In genomic region chr4:107452266-107453015, GRCm38 (mm10) we compare ENCODE assay signal across 14 mouse cellular contexts. TPM values are rescaled to one million over a fixed set of nuclear protein-coding genes. Genes with fewer than 3 reads are reported as not detected.
DNase-seq lines count a peak whose midpoint lies in the region; ATAC-seq and TF ChIP-seq lines count a peak whose summit lies in the region.
"Had no signal": no experiment of that assay in that cellular context is flagged by ENCODE, and none has a peak within 500 bp of the region (broad histone marks: within the 10 kb centered on the region; RNA-seq: fewer than 3 reads in every experiment).

No protein-coding gene starts in this region.

- H3K4me1 ChIP-seq in hindbrain, embryonic 10.5 days (replicated peaks): peaks cover 29% of the 10 kb centered on the region
- no peaks in the 10 kb centered on the region for H3K4me1 ChIP-seq in hindbrain, postnatal 0 days (ENCODE audit: insufficient read depth, low read length)
- H3K4me1 ChIP-seq in limb, embryonic 10.5 days: peaks cover 59% of the 10 kb centered on the region
- H3K4me1 ChIP-seq: forebrain, embryonic 15.5 days; heart, embryonic 15.5 days had no signal

- no peaks in the 10 kb centered on the region for H3K9me3 ChIP-seq in hindbrain, embryonic 10.5 days
- H3K9me3 ChIP-seq in hindbrain, postnatal 0 days (ENCODE audit: low read length): no peaks in the 10 kb centered on the region
- no peaks in the 10 kb centered on the region for H3K9me3 ChIP-seq in limb, embryonic 10.5 days (replicated peaks)
- H3K9me3 ChIP-seq: forebrain, embryonic 15.5 days; heart, embryonic 15.5 days; neural tube, embryonic 15.5 days had no signal

- no peaks in the 10 kb centered on the region for H3K36me3 ChIP-seq in hindbrain, embryonic 10.5 days
- H3K36me3 ChIP-seq in hindbrain, postnatal 0 days (ENCODE audit: insufficient read depth, low read length): no peaks in the 10 kb centered on the region
- H3K36me3 ChIP-seq in C2C12 (ENCODE audit: control insufficient read depth, insufficient read depth): no peaks in the 10 kb centered on the region
- H3K36me3 ChIP-seq in limb, embryonic 10.5 days: 0 out of 2 replicates have a peak, but pooled peaks cover 3% of the 10 kb centered on the region
- H3K36me3 ChIP-seq: forebrain, embryonic 15.5 days; heart, embryonic 15.5 days; neural tube, embryonic 15.5 days had no signal

- H3K9ac ChIP-seq in hindbrain, postnatal 0 days (replicated peaks; ENCODE audit: low read length): no peak overlapping the region
- H3K9ac ChIP-seq: forebrain, embryonic 15.5 days; heart, embryonic 15.5 days; liver, embryonic 14.5 days; neural tube, embryonic 15.5 days had no signal

- WGBS in hindbrain, embryonic 10.5 days: 71% methylated on average over 18 of the region's 18 CpGs
- 77% methylated on average over 18 of the region's 18 CpGs for WGBS in hindbrain, postnatal 0 days
- 72% methylated on average over 18 of the region's 18 CpGs for WGBS in limb, embryonic 10.5 days

- H3K27ac ChIP-seq in hindbrain, embryonic 10.5 days: peak overlapping the region; percentile 81
- no peak overlapping the region for H3K27ac ChIP-seq in hindbrain, postnatal 0 days
- peak overlapping the region; percentile 75 for H3K27ac ChIP-seq in limb, embryonic 10.5 days
- H3K27ac ChIP-seq: forebrain, embryonic 15.5 days; heart, embryonic 15.5 days; liver, embryonic 14.5 days; neural tube, embryonic 15.5 days had no signal

- H3K4me3 ChIP-seq in hindbrain, embryonic 10.5 days: no peak overlapping the region
- no peak overlapping the region for H3K4me3 ChIP-seq in hindbrain, postnatal 0 days (ENCODE audit: low read length)
- no peak overlapping the region for H3K4me3 ChIP-seq in C2C12 (ENCODE audit: insufficient read depth, poor library complexity, severe bottlenecking)
- H3K4me3 ChIP-seq in limb, embryonic 10.5 days: no peak overlapping the region
- H3K4me3 ChIP-seq: forebrain, embryonic 15.5 days; heart, embryonic 15.5 days; neural tube, embryonic 15.5 days had no signal

- no peak overlapping the region for H3K4me2 ChIP-seq in hindbrain, postnatal 0 days (ENCODE audit: low read depth, low read length)
- H3K4me2 ChIP-seq: forebrain, embryonic 15.5 days; heart, embryonic 15.5 days; neural tube, embryonic 15.5 days had no signal

- DNase-seq in hindbrain, embryonic 10.5 days (ENCODE audit: low spot score): no peak
- DNase-seq in hindbrain, postnatal 0 days (ENCODE audit: low spot score): no peak
- peak; percentile 23 for DNase-seq in R1 (ENCODE audit: low read depth, low spot score)
- no peak for DNase-seq in limb, embryonic 10.5 days (ENCODE audit: low spot score)
- DNase-seq in thymus, adult 18-20 months: no peak
- DNase-seq in gastrocnemius, adult 18-20 months (ENCODE audit: low spot score): no peak
- DNase-seq in urinary bladder, adult 18-20 months (ENCODE audit: low spot score in 2 of 2): no peak
- DNase-seq: cerebellum, adult 18-20 months; gastrocnemius, postnatal 36 days had no signal

- peaks cover 3% of the 10 kb centered on the region; the same call in 1 of the 2 replicates for H3K27me3 ChIP-seq in hindbrain, embryonic 10.5 days (ENCODE audit: insufficient read depth, poor library complexity, severe bottlenecking)
- no peaks in the 10 kb centered on the region; the same call in 1 of the 2 replicates for H3K27me3 ChIP-seq in hindbrain, postnatal 0 days (ENCODE audit: insufficient read depth, low read length)
- no peaks in the 10 kb centered on the region for H3K27me3 ChIP-seq in C2C12 (ENCODE audit: control insufficient read depth, insufficient read depth, insufficient read length)
- peaks cover 52% of the 10 kb centered on the region for H3K27me3 ChIP-seq in limb, embryonic 10.5 days (ENCODE audit: low read depth, poor library complexity, severe bottlenecking)
- H3K27me3 ChIP-seq: forebrain, embryonic 15.5 days; neural tube, embryonic 15.5 days had no signal

- ATAC-seq in hindbrain, postnatal 0 days: no peak

- H3K79me3 ChIP-seq in C2C12 (ENCODE audit: low read depth): no peaks in the 10 kb centered on the region

- H3K79me2 ChIP-seq in C2C12 (ENCODE audit: control insufficient read depth, insufficient read depth): no peaks in the 10 kb centered on the region

- H3ac ChIP-seq in C2C12 (ENCODE audit: control insufficient read depth, insufficient read length, low read depth): peak overlapping the region; percentile 42

- TF ChIP-seq CTCF in hindbrain, postnatal 0 days (IDR thresholded peaks at IDR 0.05; ENCODE audit: low read depth): no peak; the same call in 1 of the 2 replicates
- no peak for TF ChIP-seq CTCF in C2C12 (IDR thresholded peaks at IDR 0.05; ENCODE audit: control insufficient read depth, insufficient read depth, insufficient read length)

TF ChIP-seq in C2C12, 6 proteins besides CTCF, POLR2A, EP300 and RAD21:
- TF ChIP-seq FOSL1 (IDR thresholded peaks at IDR 0.05; ENCODE audit: insufficient read depth, low read length, poor library complexity, severe bottlenecking) (no peak), MYOD1 (IDR thresholded peaks at IDR 0.05; ENCODE audit: control insufficient read depth, insufficient read length, low read depth) (no peak), CEBPB (IDR thresholded peaks at IDR 0.05; ENCODE audit: low read depth) (no peak), USF1 (IDR thresholded peaks at IDR 0.05; ENCODE audit: low read depth) (no peak), MYOG (IDR thresholded peaks at IDR 0.05; ENCODE audit: control insufficient read depth, extremely low read depth, insufficient read length) (no peak), MAX (IDR thresholded peaks at IDR 0.05) (no peak)
TF ChIP-seq in C2C12: peak in this region for 0.

RNA-seq across cellular contexts. Expression of gene Glis1, which starts 18.1 kb away (rescaled TPM):
- polyA plus RNA-seq in hindbrain, embryonic 10.5 days (2016; fragmentation: Nextera tagmentation; extraction: Ambion mirVana): 2.9 and 6.3 TPM in 2 replicates
- 2.8 and 11.9 TPM in 2 replicates for total RNA-seq in hindbrain, postnatal 0 days (2014; rRNA removed)
- polyA plus RNA-seq in hindbrain, postnatal 0 days (2015; fragmentation: Nextera tagmentation; extraction: Ambion mirVana): 2.1 and 4.1 TPM in 2 replicates
- 0.40 TPM for polyA plus RNA-seq in C2C12 (2012; fragmentation: generic; extraction: Trizol)
- polyA plus RNA-seq in limb, embryonic 10.5 days (2016; fragmentation: Nextera tagmentation; extraction: Ambion mirVana): 5.1 and 9.9 TPM in 2 replicates
- total RNA-seq in gastrocnemius, adult 18-20 months (2021): under 1 TPM; 0.38 to 0.53 TPM
